Mouse (Mus musculus) brain, embryonic 14.5 days (tissue): Measurements from ENCODE around the gene Det1. TPM values are rescaled to one million over a fixed set of nuclear protein-coding genes. Genes with fewer than 3 reads are reported as not detected.

Experiments
- DNase-seq: peaks from one replicate; pipeline ENCODE4 v3.0.0-alpha.2; 2011; ENCODE audit warnings: low read depth
- CTCF ChIP-seq: fragments of 200-500 bp; IDR thresholded peaks from 2 replicates; pipeline ENCODE4 v1.5.1; 2012; ENCODE audit warnings: inconsistent platforms, mild to moderate bottlenecking, moderate library complexity, borderline replicate concordance; ENCODE audit not compliant: insufficient read depth, insufficient read length; ENCODE audit errors: extremely low read depth
- POLR2A ChIP-seq: fragments of 200-500 bp; IDR thresholded peaks from 2 replicates; pipeline ENCODE4 v1.6.1; 2012; ENCODE audit warnings: mild to moderate bottlenecking, inconsistent platforms, borderline replicate concordance; ENCODE audit not compliant: poor library complexity, insufficient read depth, insufficient read length, severe bottlenecking; ENCODE audit errors: extremely low read depth
- polyA plus RNA-seq: library from polyadenylated mRNA; depleted of rRNA; stranded (reverse); fragments of >200 nt; gene quantifications from 2 replicates; pipeline ENCODE4 v1.2.3, GENCODE M21; 2012

Gene Det1
- polyA plus RNA-seq, 1 experiment: 16.1 TPM

GRCm38 (mm10) chr7:78882469-78882837 lies 35.4 kb upstream of the Det1 start:
- no peak for TF ChIP-seq CTCF
- no peak for TF ChIP-seq POLR2A

GRCm38 (mm10) chr7:78881607-78882468 lies 34.8 kb upstream of the Det1 start:
- DNase-seq: no peak
- TF ChIP-seq CTCF (no peak), POLR2A (no peak)

More at GRCm38 (mm10) chr7:78882469-78882837, 35.4 kb upstream of the Det1 start:
- peak; percentile 94 for DNase-seq

DNA sequence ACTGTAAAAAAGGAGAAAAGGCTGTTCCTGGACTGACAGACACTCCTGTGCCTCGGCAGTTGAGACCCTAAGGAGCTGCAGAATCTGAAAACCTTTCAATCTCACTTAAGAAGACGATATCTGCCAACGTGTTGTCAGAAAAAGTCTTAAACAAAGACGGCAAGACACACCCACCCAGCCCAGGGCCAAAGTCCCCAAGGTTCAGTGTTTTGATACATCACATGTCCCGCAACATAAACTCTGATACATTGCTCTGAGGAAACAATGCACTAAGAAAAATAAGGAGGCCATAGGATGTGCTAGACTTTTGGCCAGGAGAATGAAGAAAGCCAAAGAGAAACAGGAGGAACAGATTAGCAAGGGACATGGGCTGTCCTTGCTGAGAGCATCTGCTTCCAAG lies 25.8 kb upstream of the Det1 start:
- DNase-seq: no peak
- TF ChIP-seq POLR2A (no peak), CTCF (no peak)

GRCm38 (mm10) chr7:78872366-78872765 lies 25.3 kb upstream of the Det1 start:
- no peak for TF ChIP-seq CTCF
- TF ChIP-seq POLR2A: no peak
- DNase-seq: no peak

DNA sequence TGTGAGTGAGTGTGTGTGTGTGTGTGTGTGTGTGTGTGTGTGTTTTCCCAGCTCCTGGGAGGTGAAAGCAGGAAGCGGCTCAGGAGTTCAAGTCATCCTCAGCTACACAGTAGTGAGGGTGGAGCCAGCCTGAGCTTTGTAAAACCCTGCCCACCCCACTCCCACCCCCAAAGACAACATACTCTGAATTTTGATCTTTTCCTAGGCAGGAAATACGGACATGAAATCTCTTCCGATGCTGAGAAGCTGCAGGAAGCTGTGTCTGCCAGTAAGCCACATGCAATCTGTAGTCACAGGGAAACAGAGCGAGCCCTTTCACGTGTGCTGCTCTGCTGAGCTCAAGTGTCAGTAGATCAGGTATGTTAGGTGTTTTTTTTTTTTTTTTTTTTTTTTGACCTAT lies 21.7 kb upstream of the Det1 start:
- DNase-seq: no peak

GRCm38 (mm10) chr7:78865212-78865949 lies 18.3 kb upstream of the Det1 start:
- no peak for DNase-seq
- TF ChIP-seq POLR2A (no peak), CTCF (no peak)

More for the DNA sequence above, 21.7 kb upstream of the Det1 start:
- TF ChIP-seq CTCF: no peak
- TF ChIP-seq POLR2A: no peak

DNA sequence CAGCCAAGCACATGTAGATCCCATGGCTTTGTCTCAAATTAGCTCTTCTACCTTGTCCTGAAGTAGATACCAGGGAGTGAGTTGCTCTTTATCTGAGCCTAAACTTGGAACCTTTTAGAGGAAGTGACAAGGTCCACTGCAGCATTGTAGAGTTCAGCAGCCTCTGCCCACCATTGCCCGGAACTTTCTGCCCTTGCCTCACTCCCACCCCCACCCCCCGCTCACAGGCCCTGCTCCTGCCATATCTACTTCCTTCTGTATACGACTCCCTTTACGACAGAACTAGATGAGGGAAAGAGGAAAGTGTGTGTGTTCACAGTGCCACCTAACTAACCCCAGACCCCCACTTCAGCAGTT lies 17.4 kb upstream of the Det1 start:
- no peak for DNase-seq

DNA sequence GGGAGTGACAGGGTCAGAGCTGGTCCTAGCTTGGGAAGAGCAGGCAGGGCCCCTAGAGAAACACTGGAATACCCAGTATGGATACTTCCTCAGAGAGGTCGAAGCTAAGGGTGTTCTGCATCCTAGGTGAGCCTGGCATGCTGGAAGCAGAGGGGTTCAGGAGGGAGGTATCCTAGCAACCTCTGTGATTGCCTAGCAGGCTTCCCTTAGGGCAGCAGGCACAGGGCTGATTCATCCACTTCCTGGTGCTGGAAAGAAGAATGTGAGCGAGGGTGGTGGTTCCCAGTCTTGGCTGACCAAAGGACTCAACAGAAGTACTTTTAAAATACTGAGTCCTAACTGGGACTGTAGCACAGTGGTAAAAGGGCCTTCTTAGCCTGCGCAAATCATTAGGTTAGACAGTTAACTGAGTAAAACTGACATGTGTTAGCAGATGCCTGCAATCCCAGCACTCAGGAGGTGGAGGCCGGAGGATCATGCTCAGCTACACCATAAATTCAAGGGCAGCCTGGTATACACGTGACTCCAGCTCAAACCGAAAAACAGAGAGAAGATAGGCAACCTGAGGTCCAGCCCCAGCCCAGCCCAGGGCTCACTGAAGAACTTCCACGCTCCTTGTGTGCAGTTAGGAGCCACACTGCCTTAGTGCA lies 16.9 kb upstream of the Det1 start:
- no peak for DNase-seq
- TF ChIP-seq POLR2A (no peak), CTCF (no peak)

More for the DNA sequence above, 17.4 kb upstream of the Det1 start:
- TF ChIP-seq POLR2A: no peak
- TF ChIP-seq CTCF: no peak

- DNase-seq: no peak
- no peak for TF ChIP-seq POLR2A
- TF ChIP-seq CTCF: no peak
Measured at GRCm38 (mm10) chr7:78855044-78855655, 8.1 kb upstream of the Det1 start.

DNA sequence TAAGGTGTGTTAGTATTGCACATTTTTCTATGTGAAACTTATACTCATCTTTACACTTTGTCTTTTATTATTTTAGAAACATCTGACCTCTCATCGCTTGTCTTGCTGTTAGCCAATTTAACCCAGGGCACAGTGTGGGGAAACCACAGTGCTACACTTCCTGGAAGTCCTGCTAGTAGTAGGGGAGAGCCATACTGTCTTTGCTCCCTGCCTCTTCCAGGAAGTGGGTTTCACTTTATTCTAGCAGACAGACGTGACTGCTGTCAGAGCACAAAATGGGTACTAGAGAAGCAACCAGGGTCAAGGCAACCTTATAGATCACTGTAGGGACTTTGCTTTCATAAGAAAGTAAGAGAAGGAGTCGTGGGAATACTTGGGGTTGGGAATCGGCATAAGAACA lies 7.0 kb upstream of the Det1 start:
- no peak for TF ChIP-seq POLR2A
- no peak for TF ChIP-seq CTCF
- no peak for DNase-seq
